Mouse (Mus musculus) spleen, postnatal 36 days (tissue): ENCODE data around the gene 4930539E08Rik.

Source experiments
- DNase-seq, 2 experiments: peaks; one replicate each; pipeline ENCODE4 v3.0.0; 2022; ENCODE audit warnings: low spot score in 2 of 2, mixed read lengths in 1 of 2

4930539E08Rik gene

DNA sequence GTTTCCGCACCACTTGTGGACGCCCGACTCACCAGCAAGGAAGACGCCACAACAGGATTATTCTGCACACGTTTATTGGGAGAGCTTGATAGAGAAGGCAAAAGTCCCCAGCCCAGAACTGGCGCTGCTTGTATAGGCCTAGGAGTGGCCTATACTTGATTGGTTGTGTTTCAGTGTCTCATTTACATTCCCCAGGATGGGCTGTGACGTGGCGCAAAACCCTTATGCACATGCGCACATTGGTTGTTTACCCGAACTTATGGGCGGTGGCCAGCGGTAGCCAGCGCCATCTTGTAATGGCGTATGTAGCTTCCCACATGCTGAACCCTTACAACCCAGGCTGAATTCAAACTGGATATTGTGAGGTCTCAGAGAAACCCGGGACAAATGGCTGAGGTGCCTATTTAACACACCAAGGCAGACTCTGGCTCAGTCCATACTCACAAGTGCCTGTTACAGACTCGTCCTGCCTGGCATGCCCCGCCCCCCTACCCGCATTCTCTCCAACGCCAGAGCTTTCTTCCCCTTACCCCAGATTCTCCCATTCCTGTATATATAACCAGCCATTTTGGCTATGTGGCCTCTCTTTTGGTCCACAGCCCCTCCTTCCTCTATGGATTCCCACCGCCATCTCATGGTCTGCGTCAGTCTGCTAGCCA, 19.8 kb downstream of the 4930539E08Rik start:
- no peak for DNase-seq

DNA sequence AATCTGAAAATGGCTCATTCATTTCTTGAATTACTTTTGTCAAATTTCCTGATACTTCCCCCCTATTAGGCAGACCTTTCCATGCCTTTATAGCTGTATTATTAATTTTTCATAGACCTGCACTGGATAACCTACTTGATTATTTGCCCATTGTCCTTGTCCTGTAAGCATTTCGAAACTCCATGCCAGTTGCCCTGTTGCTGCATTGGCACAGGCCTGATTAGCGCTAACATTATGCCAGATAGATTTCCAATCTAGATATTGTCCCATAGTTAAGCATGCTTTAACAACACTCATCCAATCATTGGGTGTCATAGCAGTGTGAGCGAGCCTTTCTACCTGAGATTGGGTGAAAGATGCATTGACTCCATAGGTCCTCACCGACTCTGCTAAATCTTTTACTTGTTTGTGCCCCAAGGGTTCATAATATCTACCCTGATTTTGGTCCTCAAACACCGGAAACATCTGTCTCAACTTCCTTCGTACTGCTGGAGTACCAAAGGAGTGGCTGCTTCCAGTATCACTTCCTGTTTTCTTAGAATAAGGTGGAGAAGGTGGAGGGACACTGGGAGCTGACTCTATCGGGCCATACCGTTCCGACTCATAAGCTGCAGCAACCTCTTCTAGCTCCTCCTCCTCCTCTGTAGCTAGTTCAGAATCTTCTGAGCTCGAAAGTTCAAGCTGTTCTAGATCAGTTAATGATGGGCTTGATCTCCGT, 20.9 kb downstream of the 4930539E08Rik start:
- peak in 1 of 2 experiments; percentile 23 for DNase-seq

DNA sequence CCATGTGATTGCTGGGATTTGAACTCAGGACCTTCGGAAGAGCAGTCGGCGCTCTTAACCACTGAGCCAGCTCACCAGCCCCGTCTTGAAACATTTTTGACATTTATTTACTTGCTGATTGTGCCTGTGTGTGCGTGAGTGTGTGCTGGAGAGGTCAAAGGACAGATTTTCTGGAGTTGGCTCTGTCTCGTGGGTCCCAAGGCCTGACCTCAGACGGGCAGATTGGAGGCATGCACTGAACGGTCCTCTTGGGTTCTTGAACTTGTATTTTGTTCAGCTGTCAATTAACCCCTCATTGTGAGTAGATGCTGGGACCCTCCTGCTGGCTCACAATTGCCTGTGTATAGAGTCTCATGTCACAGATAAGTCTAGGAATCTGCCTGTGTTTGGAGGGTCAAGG, 28.9 kb downstream of the 4930539E08Rik start:
- no peak for DNase-seq

DNA sequence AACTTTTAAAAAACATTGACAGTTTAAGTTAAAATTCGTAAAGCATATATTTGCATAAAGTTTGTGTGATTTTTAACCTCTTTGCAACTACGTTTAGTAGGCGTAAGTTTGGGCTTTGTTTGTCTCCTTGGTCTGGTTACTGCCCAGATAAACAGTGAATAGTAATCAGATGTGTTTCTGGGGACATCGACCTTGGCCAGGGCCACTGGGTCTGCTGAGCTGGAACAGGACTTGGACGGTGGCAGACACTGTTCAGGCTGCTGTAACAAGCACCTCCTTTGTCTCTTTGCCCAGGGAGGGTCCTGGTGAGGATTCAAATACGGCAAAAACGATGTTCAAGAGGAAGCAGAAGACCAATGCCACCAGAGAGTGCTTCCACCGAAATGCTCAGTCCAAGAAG, 29.9 kb downstream of the 4930539E08Rik start:
- no peak for DNase-seq

DNA sequence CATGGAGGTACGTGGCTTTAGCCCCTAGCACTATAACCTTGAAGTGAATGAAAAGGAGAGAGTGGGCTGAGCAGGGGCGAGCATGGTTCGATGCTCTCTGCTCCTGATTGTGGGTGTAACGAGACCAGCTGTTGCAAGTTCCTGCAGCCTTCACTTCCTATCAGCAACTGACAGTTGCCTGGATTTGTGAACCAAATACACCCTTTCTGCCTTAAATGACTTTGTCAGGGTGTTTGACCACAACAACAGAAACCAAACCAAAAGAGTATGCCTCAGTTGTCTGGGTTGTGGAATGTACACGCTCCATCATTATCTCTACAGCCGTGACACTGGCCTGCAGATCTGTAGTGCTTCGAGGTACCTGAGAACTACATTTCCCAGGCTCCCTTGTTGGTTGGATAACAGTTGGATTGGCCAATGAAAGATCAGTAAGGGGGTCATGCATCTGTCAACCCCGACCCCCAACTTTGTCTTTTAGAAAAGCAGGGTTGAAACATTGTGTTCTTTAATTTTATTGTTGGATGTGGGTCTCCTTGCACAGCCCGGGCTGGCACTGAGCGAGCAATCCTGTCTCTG, 31.1 kb downstream of the 4930539E08Rik start:
- DNase-seq, result no peak

DNA sequence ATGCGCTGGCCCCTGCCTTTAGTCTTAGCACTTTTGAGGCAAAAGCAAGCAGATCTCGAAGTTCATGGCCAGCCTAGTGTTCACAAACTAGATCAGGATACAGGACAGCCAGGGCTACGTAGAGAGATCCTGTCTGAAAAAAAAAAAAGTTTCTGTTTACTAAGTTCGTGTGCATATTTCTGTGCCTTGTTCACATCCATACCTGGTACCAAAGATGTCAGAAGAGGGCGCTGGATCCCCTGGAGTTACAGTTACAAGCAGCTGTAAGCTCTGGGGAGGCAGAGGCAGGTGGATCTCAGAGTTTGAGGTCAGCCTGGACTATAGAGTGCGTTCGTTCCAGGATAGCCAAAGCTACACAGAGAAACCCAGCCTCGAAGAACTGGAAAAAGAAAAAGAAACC, 32.3 kb downstream of the 4930539E08Rik start:
- DNase-seq, result peak in 1 of 2 experiments; percentile 30

DNA sequence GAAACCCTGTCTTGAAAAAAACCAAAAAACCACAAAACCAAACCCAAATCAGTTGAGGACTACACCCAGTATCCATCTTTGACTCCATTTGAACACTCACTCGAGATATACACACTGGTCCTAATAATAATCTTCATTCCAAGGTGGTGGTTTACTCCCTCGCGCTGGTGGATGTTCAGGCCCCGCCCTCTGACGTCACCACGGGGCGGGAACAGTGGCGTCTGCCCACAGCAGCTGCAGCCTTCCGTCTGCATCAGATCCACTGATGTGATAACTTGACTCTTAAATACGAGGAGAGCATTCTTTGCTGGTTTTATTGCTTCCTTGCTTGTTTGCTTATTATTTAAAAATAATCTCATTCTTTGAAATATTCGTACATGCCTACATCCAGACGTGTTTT, 32.8 kb downstream of the 4930539E08Rik start:
- DNase-seq, result peak; percentile 63 to 75

DNA sequence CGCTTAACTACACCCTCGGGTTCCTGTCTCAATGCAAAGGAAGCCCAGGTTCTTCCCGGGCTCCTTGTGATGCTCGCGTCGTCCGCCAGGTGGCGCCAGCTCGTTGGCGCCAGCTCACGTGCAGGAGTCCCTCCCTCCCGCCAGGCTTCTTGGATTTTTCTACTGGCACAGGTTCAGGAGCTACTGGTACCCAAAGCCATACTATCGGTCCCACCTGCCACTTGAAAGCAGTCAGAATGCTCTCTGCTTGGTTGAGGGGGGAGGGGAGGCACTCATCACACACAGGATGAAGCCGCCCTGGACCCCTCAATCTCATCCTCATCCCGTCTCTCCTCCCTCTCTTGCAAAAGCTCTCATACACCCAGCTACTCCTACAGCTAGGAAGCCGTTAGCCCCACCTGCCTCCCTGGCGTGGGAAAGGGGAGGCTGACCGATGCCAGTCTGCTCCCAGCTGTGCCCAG, 35.2 kb downstream of the 4930539E08Rik start:
- DNase-seq, result peak; percentile 49 to 51

DNA sequence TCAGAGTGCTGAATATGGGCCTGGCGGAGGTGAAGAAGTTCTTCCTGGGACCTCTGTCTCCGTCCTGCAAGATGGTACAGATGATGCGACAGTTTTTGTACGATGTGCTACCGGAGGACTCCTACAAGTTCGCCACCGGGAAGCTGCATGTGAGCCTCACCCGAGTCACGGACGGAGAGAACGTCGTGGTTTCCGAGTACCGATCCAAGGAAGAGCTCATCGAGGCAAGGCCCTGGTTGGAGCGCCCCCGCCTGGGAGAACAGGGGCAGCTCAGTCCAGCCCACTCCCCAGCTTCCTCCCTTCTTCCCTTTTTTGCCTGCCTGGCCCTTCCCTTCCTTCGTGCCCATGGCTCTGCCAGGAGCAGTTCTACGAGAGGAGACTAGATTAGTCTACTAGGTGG, 38.3 kb downstream of the 4930539E08Rik start:
- no peak for DNase-seq

DNA sequence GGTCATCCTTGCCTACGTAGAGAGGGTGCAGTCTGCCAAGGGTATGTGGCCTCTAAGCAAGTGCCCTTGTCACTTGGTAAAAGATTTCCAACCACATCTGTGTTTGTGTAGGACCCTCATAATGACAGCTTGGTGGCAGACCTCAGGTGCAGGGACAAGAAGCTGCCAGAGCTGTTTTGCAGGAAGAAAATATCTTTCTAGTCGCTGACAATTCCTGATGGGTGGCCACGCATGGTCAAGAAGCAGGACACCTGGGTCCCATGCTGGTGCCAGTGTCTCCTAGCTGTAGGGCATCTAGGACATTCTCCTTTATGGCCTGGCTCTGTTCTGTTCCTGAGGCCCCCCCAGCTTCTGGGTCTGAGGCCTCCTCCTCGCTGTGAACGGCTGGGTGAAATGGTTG, 38.8 kb downstream of the 4930539E08Rik start:
- DNase-seq, result no peak

DNA sequence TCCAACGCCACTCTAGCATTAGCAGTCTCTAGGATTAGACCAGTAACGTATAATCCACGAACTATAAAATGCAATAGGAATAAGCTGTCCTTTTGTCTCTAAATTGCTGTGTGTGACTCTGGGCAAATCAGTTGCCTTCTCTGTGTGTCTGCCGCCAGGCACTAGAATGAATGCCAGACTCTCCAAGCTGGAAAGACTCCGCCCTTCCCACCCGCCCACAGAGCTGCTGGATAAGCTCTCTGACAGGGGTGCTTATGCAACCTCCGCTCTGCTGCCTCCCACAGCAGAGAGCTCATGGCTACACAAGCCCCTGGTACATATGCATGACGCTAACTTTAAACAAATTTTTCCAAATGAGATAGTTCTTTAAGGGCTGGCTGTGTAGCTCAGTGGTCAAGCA, 39.8 kb downstream of the 4930539E08Rik start:
- no peak for DNase-seq

DNA sequence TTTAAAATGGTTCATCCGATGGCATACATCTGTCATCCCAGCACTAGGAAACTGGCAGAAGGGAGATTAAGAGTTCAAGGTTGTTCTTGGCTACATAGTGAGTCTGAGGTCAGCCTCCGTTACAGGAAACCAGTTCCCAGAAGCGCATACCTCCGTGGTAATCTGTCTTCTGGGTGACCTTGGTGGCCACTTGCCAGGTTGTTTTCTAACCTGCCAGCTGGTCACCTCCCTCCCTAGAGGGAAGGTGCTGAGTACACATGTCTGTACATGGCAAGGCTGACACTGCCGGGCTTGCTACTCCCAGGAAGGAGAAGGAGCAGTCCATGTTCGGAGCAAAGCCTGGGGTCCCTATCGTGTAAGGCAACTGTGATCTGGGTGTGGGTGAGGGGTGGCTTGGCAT, 40.3 kb downstream of the 4930539E08Rik start:
- DNase-seq, result no peak

DNA sequence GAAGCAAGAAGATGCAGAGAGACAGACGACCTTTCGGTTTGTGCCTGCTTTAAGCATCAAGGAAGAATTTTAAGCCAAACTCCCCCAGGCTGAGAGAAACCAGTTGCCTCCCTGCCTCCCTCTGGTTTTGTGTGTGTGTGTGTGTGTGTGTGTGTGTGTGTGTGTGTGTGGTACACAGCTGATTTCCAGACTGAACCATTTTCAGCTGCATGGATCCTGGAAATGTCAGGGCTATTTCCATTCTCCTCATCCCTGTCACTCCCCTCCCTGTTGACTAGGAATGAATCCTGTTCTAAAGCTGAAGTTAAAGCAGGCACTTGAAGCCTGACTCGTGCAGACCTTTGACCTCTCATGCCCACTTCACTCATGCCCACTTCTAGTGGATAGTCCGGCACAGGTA, 40.9 kb downstream of the 4930539E08Rik start:
- DNase-seq, result no peak

DNA sequence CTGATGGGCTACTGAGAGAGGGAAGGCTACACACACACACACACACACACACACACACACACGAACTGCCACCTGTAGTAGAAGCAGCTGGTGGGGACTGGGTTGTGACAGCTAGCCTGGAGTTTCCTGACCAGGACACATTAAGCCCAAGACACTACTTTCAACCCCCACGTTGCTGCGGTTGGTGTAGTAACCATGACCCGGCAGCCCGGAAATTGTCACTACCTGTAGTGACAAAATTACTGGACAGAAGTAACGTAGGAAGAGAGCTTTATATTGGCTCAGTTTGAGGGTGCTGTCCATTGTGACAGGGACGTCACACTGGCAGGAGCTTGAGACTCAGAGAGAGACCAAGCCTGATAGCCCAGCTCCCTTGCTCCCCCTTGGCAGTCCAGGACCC, 42.8 kb downstream of the 4930539E08Rik start:
- no peak for DNase-seq

DNA sequence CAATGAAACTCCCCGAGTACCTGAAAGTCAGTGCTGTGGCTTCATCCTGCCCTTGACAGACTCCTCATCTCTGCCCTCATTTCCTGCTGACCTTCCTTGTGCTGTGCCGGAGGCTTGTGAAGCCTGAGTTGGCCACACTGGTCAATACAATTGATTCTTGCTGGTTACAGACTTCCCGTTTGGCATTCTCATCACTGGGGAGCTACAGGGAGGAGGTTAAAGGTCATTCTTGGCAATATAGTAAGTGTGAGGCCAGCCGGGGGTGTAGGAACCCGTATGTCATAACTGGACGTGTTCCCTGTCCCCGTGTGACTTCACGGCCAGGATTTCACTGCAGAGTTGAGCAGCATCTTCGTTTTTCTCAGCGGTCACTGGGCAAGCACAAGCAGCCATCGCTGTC, 43.3 kb downstream of the 4930539E08Rik start:
- no peak for DNase-seq

DNA sequence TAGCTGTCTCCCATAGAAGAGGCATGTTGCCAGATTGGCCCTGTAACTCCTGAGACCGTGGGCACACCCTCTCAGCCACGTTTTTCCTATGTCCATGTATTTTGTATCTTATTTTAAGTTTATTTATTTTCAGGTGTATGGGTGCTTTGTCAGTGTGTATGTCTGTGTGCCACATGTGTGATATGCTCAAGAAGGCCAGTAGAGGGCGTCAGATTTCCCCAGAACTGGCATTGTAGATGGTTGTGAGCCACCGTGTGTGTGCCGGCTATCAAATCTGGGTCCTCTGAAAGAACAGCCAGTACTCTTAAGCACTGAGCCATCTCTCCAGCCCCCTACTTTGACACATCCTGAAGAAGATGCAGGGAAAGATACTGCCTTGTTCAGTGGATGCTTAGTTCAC, 44.7 kb downstream of the 4930539E08Rik start:
- no peak for DNase-seq

DNA sequence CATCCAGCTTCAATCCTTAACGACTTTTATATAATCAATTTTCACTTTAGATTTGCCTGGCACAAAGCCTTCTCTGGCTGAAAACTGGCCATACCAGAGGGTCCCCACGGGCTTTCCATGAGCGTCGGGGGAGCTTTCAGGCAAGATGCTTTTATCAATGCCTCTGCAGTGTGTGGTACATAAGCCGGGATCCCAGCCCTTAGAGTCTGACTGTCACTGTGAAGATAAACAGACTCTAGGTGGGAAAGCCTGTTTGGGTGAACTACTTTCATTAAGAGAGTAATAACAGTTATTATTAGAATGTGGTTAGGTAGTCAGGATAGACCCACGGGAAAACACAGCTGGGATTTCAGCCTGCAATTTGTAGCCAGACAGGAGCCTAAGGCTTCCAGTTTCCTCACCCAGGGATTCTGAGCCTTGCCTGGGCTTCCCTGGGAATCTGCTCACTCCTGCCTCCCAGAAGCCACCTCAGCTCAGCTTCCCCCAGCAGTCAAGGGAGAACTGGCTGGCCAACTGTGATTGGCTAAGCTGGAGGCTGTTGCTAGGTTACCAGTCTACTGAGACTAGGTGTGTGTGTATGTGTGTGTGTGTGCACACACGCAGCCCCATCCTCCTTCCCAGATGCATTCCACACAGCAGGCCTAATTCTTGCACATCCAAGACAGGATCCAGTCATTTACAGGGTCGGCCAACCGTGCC, 45.6 kb downstream of the 4930539E08Rik start:
- no peak for DNase-seq

DNA sequence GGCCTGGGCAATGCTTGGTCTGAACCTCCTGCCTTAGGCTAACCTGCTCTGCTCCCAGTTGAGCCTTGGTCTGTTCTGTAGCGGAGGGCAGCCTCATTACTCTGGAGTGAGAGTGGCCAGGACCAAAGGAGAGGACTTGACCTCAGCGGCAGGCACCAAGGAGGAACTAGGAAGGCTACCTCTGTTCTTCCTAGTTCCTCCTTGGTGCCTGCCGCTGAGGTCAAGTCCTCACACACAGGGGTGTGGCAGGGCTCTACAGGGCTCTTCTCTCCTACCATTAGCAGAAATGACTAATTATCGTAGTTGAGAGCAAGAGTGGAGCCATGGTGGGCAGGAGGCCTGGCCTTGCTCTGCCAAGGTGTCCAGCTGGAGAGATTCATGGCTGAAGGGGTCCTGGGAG, 47.7 kb downstream of the 4930539E08Rik start:
- DNase-seq, result no peak

DNA sequence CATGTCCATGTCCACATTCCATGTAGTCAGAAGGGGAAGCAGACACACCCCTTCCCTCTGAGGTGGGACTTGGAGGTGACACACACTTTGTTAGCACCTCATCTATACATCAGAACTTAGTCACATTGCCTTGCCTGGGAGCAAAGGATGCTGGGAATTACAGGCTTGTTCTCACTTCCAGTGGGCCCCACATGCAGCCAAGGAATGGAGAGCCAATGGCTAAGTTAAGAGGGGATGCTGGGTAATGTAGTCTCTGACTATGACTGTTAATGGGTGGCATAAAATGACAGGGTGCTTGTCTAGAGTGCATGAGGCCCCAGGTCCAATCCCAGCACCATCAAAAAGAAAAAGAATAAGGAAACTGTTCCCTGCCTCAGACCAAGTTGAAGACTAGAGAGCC, 48.2 kb downstream of the 4930539E08Rik start:
- DNase-seq, result no peak

DNA sequence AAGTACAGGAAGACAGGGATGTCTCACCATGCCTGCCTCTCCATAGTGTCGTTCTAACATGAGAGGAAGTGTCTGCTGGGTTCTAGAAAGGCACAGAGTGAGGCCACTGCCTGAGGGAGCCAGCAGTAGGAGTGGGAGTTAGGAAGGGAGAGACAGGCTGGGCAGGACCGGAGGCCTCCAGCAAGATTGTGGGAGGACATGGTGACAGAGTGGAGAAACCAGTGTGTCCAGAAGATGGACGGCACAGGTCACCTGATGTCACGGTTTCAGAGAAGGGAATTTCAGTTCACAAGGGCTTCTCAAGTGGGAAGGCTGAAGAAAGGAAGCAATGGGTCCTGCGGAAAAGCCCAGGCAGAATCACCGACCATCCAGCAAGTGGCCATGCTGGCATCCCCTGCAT, 50.7 kb downstream of the 4930539E08Rik start:
- DNase-seq, result no peak

DNA sequence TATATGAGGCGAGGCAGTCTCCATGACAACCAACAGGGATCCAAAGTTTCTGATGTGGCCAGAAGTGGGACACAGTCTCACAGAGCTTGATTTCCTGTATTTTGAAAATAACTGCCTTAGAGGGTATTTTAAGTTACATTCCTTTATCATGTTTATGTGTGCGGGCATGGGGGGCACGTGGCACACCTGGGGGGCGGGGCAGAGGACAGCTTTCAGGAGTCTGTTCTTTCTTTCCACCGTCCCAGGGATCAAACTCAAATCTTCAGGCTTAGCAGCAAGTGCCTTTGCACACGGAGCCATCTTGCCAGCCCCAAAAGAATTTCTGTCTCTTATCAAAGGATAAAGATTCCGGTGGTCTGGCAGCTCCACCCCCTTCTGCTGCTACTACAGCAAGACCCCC, 51.2 kb downstream of the 4930539E08Rik start:
- DNase-seq, result no peak

DNA sequence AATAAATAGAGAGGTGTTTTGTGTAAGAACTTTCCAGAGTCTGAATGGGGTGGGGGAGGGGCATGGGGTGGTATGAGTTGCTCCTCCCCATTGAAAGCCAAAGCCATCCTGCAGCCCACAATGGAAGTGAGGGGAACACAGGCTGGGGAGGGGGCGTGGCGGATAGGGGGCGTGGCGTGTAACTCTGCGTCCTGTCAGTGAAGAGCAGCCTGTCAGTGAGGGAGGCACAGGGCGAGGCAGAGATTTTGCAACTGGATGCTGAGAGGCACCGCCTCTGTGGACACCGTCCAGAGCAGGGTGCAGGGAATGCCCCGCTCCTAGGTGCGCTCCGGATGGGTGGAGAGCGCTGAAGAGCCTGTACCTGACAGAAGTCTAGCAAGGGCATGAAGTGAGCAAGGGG, 56.9 kb downstream of the 4930539E08Rik start, which contains the start of gene Pnpla1:
Pnpla1 (plus strand) TSS at position 207 of the 400 bp plus-strand sequence.
- DNase-seq, result no peak
